In the genomic region with DNA sequence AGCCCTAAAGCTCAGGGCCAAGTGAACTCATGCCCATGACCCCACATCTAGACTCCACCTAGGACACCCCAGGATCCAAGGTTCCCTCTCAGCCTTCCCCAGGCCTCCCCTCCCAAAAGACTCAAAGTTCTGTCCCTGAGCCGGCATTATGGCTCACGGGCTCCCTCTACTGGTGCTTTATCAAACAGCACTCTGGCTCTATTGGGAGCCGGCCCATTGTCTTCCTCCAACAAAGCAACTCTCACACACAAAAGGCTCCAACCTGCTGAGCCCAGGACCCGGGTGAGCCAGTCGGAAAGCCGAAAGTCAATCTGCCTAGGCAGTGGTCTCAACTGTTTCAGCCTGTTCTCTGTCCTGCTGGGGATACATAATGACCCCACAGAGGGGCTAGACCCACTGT, we compare ENCODE assay signal across 9 mouse cellular contexts. TPM values are rescaled to one million over a fixed set of nuclear protein-coding genes. Genes with fewer than 3 reads are reported as not detected.
DNase-seq lines count a peak whose midpoint lies in the region; ATAC-seq and TF ChIP-seq lines count a peak whose summit lies in the region.
"Had no signal": no experiment of that assay in that cellular context is flagged by ENCODE, and none has a peak within 500 bp of the region (broad histone marks: within the 10 kb centered on the region; RNA-seq: fewer than 3 reads in every experiment).

No protein-coding gene starts in this region.

- H3K36me3 ChIP-seq in hindbrain, embryonic 10.5 days, result no peaks in the 10 kb centered on the region
- H3K36me3 ChIP-seq: liver, embryonic 15.5 days had no signal

- H3K27me3 ChIP-seq in hindbrain, embryonic 10.5 days (ENCODE audit: insufficient read depth, poor library complexity, severe bottlenecking), result 0 out of 2 replicates have a peak, but pooled peaks cover 7% of the 10 kb centered on the region

- peak; percentile 67 for DNase-seq in Muller cell, postnatal 12 days (ENCODE audit: inconsistent ontology term)
- peak; percentile 91 for DNase-seq in hindbrain, embryonic 10.5 days (ENCODE audit: low spot score)
- DNase-seq in layer of hippocampus, adult 2 months (ENCODE audit: low spot score in 2 of 2), result peak; percentile 53 to 84
- DNase-seq in lung, postnatal 14 days, result peak; percentile 79
- DNase-seq in retina, postnatal 1 day, result peak; percentile 91
- peak; percentile 49 to 80 for DNase-seq in urinary bladder, postnatal 4 days (ENCODE audit: low spot score in 2 of 2)

- under 1% methylated on average over 6 of the region's 6 CpGs for WGBS in hindbrain, embryonic 10.5 days

- H3K4me1 ChIP-seq in brown adipose tissue, adult 24 weeks (ENCODE audit: control insufficient read depth, insufficient read depth, insufficient read length, low read length), result peaks cover 15% of the 10 kb centered on the region
- peaks cover 57% of the 10 kb centered on the region for H3K4me1 ChIP-seq in hindbrain, embryonic 10.5 days (replicated peaks)

- peak overlapping the region; percentile 76 for H3K27ac ChIP-seq in brown adipose tissue, adult 24 weeks (replicated peaks; ENCODE audit: low read depth, low read length)
- peak overlapping the region; percentile 89 for H3K27ac ChIP-seq in hindbrain, embryonic 10.5 days
- H3K27ac ChIP-seq in layer of hippocampus, adult 2 months, result peak overlapping the region; percentile 78
- H3K27ac ChIP-seq: liver, embryonic 15.5 days had no signal

- peak; percentile 73 for ATAC-seq in erythroid progenitor cell, adult 5-6 weeks (replicated peaks; ENCODE audit: low FRiP score, poor library complexity, severe bottlenecking)

- no peak overlapping the region for H3K4me3 ChIP-seq in brown adipose tissue, adult 24 weeks (ENCODE audit: insufficient read depth, low read depth, low read length)
- H3K4me3 ChIP-seq in hindbrain, embryonic 10.5 days, result no peak overlapping the region
- H3K4me3 ChIP-seq in layer of hippocampus, adult 2 months, result no peak overlapping the region
- H3K4me3 ChIP-seq: liver, embryonic 15.5 days had no signal

- no peaks in the 10 kb centered on the region for H3K9me3 ChIP-seq in hindbrain, embryonic 10.5 days
- H3K9me3 ChIP-seq: liver, embryonic 15.5 days had no signal

- peak; percentile 94 for TF ChIP-seq CTCF in layer of hippocampus, adult 2 months (conservative IDR thresholded peaks at IDR 0.05)

RNA-seq across cellular contexts. Expression of a gene that starts 29.0 kb away (rescaled TPM):
- 5.4 and 6.5 TPM in 2 replicates for polyA plus RNA-seq in brown adipose tissue, adult 24 weeks (2012; ENCODE audit: insufficient read depth, insufficient read length, missing spikeins)
- 5.8 and 31.4 TPM in 2 replicates for total RNA-seq in erythroid progenitor cell, adult 5-6 weeks (2015; ENCODE audit: low replicate concordance)
- total RNA-seq in erythroid progenitor cell, adult 5-6 weeks (2017; ENCODE audit: low replicate concordance), result 11.9 and 21.3 TPM in 2 replicates
- polyA plus RNA-seq in hindbrain, embryonic 10.5 days (2016; fragmentation: Nextera tagmentation; extraction: Ambion mirVana), result 138 and 165 TPM in 2 replicates
- 1 to 10 TPM; 5.2 to 6.2 TPM for total RNA-seq in layer of hippocampus, adult 2 months (2021)

RNA-seq across cellular contexts. Expression of a gene that starts 29.3 kb away (rescaled TPM):
- 49.2 and 62.6 TPM in 2 replicates for polyA plus RNA-seq in brown adipose tissue, adult 24 weeks (2012; ENCODE audit: insufficient read depth, insufficient read length, missing spikeins)
- total RNA-seq in erythroid progenitor cell, adult 5-6 weeks (2015; ENCODE audit: low replicate concordance), result not detected in 2 replicates
- total RNA-seq in erythroid progenitor cell, adult 5-6 weeks (2017; ENCODE audit: low replicate concordance), result not detected in 2 replicates
- polyA plus RNA-seq in hindbrain, embryonic 10.5 days (2016; fragmentation: Nextera tagmentation; extraction: Ambion mirVana), result 2.8 and 4.7 TPM in 2 replicates
- 10 to 100 TPM; 14.0 to 15.6 TPM for total RNA-seq in layer of hippocampus, adult 2 months (2021)

RNA-seq across cellular contexts. Expression of a gene that starts 49.8 kb away (rescaled TPM):
- polyA plus RNA-seq in brown adipose tissue, adult 24 weeks (2012; ENCODE audit: insufficient read depth, insufficient read length, missing spikeins), result not detected in 2 replicates
- not detected in 2 replicates for total RNA-seq in erythroid progenitor cell, adult 5-6 weeks (2015; ENCODE audit: low replicate concordance)
- total RNA-seq in erythroid progenitor cell, adult 5-6 weeks (2017; ENCODE audit: low replicate concordance), result not detected in 2 replicates
- 3.2 and 4.0 TPM in 2 replicates for polyA plus RNA-seq in hindbrain, embryonic 10.5 days (2016; fragmentation: Nextera tagmentation; extraction: Ambion mirVana)
- under 1 TPM in 1 of 2 experiments, not detected in 1; 0.69 TPM for total RNA-seq in layer of hippocampus, adult 2 months (2021)

RNA-seq across cellular contexts. Expression of a gene that starts 49.9 kb away (rescaled TPM):
- 3,967 and 4,844 TPM in 2 replicates for polyA plus RNA-seq in brown adipose tissue, adult 24 weeks (2012; ENCODE audit: insufficient read depth, insufficient read length, missing spikeins)
- 389 and 392 TPM in 2 replicates for total RNA-seq in erythroid progenitor cell, adult 5-6 weeks (2015; ENCODE audit: low replicate concordance)
- 156 and 224 TPM in 2 replicates for total RNA-seq in erythroid progenitor cell, adult 5-6 weeks (2017; ENCODE audit: low replicate concordance)
- 921 and 1,059 TPM in 2 replicates for polyA plus RNA-seq in hindbrain, embryonic 10.5 days (2016; fragmentation: Nextera tagmentation; extraction: Ambion mirVana)
- total RNA-seq in layer of hippocampus, adult 2 months (2021), result 1,000 to 10,000 TPM in 1 of 2 experiments, 100 to 1,000 TPM in 1; 991 to 1,040 TPM

RNA-seq across cellular contexts. Expression of a gene that starts 50.3 kb away (rescaled TPM):
- 78.9 and 99.3 TPM in 2 replicates for polyA plus RNA-seq in brown adipose tissue, adult 24 weeks (2012; ENCODE audit: insufficient read depth, insufficient read length, missing spikeins)
- 34.4 and 49.0 TPM in 2 replicates for total RNA-seq in erythroid progenitor cell, adult 5-6 weeks (2015; ENCODE audit: low replicate concordance)
- total RNA-seq in erythroid progenitor cell, adult 5-6 weeks (2017; ENCODE audit: low replicate concordance), result 11.4 and 48.0 TPM in 2 replicates
- 312 and 362 TPM in 2 replicates for polyA plus RNA-seq in hindbrain, embryonic 10.5 days (2016; fragmentation: Nextera tagmentation; extraction: Ambion mirVana)
- total RNA-seq in layer of hippocampus, adult 2 months (2021), result 10 to 100 TPM; 74.1 to 85.4 TPM

Comparison
In these comparisons a context has a peak if more than half of its experiments do, and no peak if none do; other contexts are left out.
1. RNA of a gene that starts 29.3 kb away (total RNA-seq): 14.0 to 15.6 TPM in layer of hippocampus, adult 2 months; not detected in erythroid progenitor cell, adult 5-6 weeks; every median in the first group is over 10 times any median in the second.
2. Peak in every context shown above with its lines, with median percentiles within 50 percentile points of each other: DNase-seq and H3K27ac ChIP-seq.